Mouse (Mus musculus): ENCODE data around the gene Smim9. TPM values are rescaled to one million over a fixed set of nuclear protein-coding genes. Genes with fewer than 3 reads are reported as not detected.

Gene Smim9
- polyA plus RNA-seq (2017; shearing (Covaris generic)) = not detected

GRCm38 (mm10) chrX:75163670-75164069, at the start of gene Smim9:
Gene Smim9 (minus strand): TSS chrX:75163770.

GRCm38 (mm10) chrX:75130467-75131160, 33.0 kb downstream of the Smim9 start, which contains the start of gene Mpp1:
Gene Mpp1 (minus strand): TSS chrX:75131016.

Other genes with a start within 250 kb of the Smim9 start
- 16.1 TPM for gene Gab3, start 78.3 kb downstream of the Smim9 start, polyA plus RNA-seq (2017; shearing (Covaris generic))
- gene Dkc1, start 67.9 kb downstream of the Smim9 start, polyA plus RNA-seq (2017; shearing (Covaris generic)) = 152 TPM
- gene Mpp1, start 32.8 kb downstream of the Smim9 start, polyA plus RNA-seq (2017; shearing (Covaris generic)) = 150 TPM
- gene Fundc2, start 218.6 kb upstream of the Smim9 start, polyA plus RNA-seq (2017; shearing (Covaris generic)) = 75.7 TPM
- gene F8, start 218.8 kb upstream of the Smim9 start, polyA plus RNA-seq (2017; shearing (Covaris generic)) = 0.79 TPM